Mouse (Mus musculus): ENCODE data around the gene Dcaf12.

Dcaf12 gene

GRCm38 (mm10) chr4:41313722-41314121 lies 967 bp downstream of the Dcaf12 start:
- in situ Hi-C loops (cut with MboI; ENCODE audit: unreplicated experiment in 2 of 2) = no loop called here

GRCm38 (mm10) chr4:41310567-41311563 lies 3.8 kb downstream of the Dcaf12 start:
- in situ Hi-C loops (cut with MboI; ENCODE audit: unreplicated experiment in 2 of 2) = no loop called here

GRCm38 (mm10) chr4:41307406-41307805 lies 7.3 kb downstream of the Dcaf12 start:
- in situ Hi-C loops (cut with MboI; ENCODE audit: unreplicated experiment in 2 of 2) = no loop called here

- in situ Hi-C loops (cut with MboI; ENCODE audit: unreplicated experiment in 2 of 2) = loop anchor here (5.0 kb wide), 2 partner anchors 43 to 83 kb away; partner anchors contain the start of gene Ubap1 (in 1 of the 2)
These were observed 10.4 kb downstream of the Dcaf12 start for GRCm38 (mm10) chr4:41304302-41304701.

- in situ Hi-C loops (cut with MboI; ENCODE audit: unreplicated experiment in 2 of 2) = loop anchor here (5.0 kb wide), 2 partner anchors 44 to 84 kb away; partner anchors contain the start of gene Ubap1 (in 1 of the 2)
These were observed 11.0 kb downstream of the Dcaf12 start for GRCm38 (mm10) chr4:41303671-41304070.

GRCm38 (mm10) chr4:41298976-41299375 lies 15.7 kb downstream of the Dcaf12 start:
- in situ Hi-C loops (cut with MboI; ENCODE audit: unreplicated experiment in 2 of 2) = no loop called here

- in situ Hi-C loops (cut with MboI; ENCODE audit: unreplicated experiment in 2 of 2) = no loop called here
These were observed 18.7 kb downstream of the Dcaf12 start for GRCm38 (mm10) chr4:41295960-41296359.

GRCm38 (mm10) chr4:41295507-41295906 lies 19.2 kb downstream of the Dcaf12 start:
- in situ Hi-C loops (cut with MboI; ENCODE audit: unreplicated experiment in 2 of 2) = no loop called here

- in situ Hi-C loops (cut with MboI; ENCODE audit: unreplicated experiment in 2 of 2) = no loop called here
These were observed 20.8 kb downstream of the Dcaf12 start for GRCm38 (mm10) chr4:41293907-41294306.

- in situ Hi-C loops (cut with MboI; ENCODE audit: unreplicated experiment in 2 of 2) = loop anchor here (5.0 kb wide), 2 partner anchors 42 to 238 kb away; no protein-coding TSS in a partner anchor
These were observed 24.9 kb downstream of the Dcaf12 start for GRCm38 (mm10) chr4:41289802-41290201.

- in situ Hi-C loops (cut with MboI; ENCODE audit: unreplicated experiment in 2 of 2) = loop anchor here (5.0 kb wide), 2 partner anchors 46 to 234 kb away; no protein-coding TSS in a partner anchor
These were observed 28.3 kb downstream of the Dcaf12 start for GRCm38 (mm10) chr4:41286420-41286819.

GRCm38 (mm10) chr4:41284087-41284486 lies 30.6 kb downstream of the Dcaf12 start:
- in situ Hi-C loops (cut with MboI; ENCODE audit: unreplicated experiment in 2 of 2) = no loop called here

- in situ Hi-C loops (cut with MboI; ENCODE audit: unreplicated experiment in 2 of 2) = loop anchor here (5.0 to 10.0 kb wide), 2 partner anchors 159 to 1001 kb away; partner anchors contain the start of gene Ndufb6 (in 1 of the 2)
These were observed 38.8 kb downstream of the Dcaf12 start for GRCm38 (mm10) chr4:41275927-41276326.

GRCm38 (mm10) chr4:41274980-41275850 lies 39.5 kb downstream of the Dcaf12 start, which contains the start of gene Ubap2:
Gene Ubap2 (minus strand): TSS chr4:41275144.
- in situ Hi-C loops (cut with MboI; ENCODE audit: unreplicated experiment in 2 of 2) = loop anchor here (5.0 to 10.0 kb wide), 3 partner anchors 153 to 1000 kb away; partner anchors contain the start of genes Ndufb6 (in 1 of the 2) and Nol6 (in 1 of the 2)

GRCm38 (mm10) chr4:41274377-41274979 lies 40.2 kb downstream of the Dcaf12 start:
- in situ Hi-C loops (cut with MboI; ENCODE audit: unreplicated experiment in 2 of 2) = loop anchor here in 1 of 2 experiments (5.0 to 10.0 kb wide), 2 partner anchors 152 to 1000 kb away; partner anchors contain the start of genes Ndufb6 and Nol6

- in situ Hi-C loops (cut with MboI; ENCODE audit: unreplicated experiment in 2 of 2) = no loop called here
These were observed 46.6 kb downstream of the Dcaf12 start for GRCm38 (mm10) chr4:41268133-41268532.

- in situ Hi-C loops (cut with MboI; ENCODE audit: unreplicated experiment in 2 of 2) = no loop called here
These were observed 48.3 kb downstream of the Dcaf12 start for GRCm38 (mm10) chr4:41266350-41266749.

- in situ Hi-C loops (cut with MboI; ENCODE audit: unreplicated experiment in 2 of 2) = no loop called here
These were observed 54.0 kb downstream of the Dcaf12 start for GRCm38 (mm10) chr4:41260691-41261090.

- in situ Hi-C loops (cut with MboI; ENCODE audit: unreplicated experiment in 2 of 2) = no loop called here
These were observed 55.7 kb downstream of the Dcaf12 start for GRCm38 (mm10) chr4:41259019-41259418.

GRCm38 (mm10) chr4:41257752-41258151 lies 56.9 kb downstream of the Dcaf12 start:
- in situ Hi-C loops (cut with MboI; ENCODE audit: unreplicated experiment in 2 of 2) = no loop called here
